Mouse (Mus musculus) embryonic facial prominence, embryonic 14.5 days (tissue): ENCODE measurements at regions not wholly inside any gene's neighbourhood (a gene's known extent, or its start where the extent isn't known, plus 50 kb on each side); places are given as distances from the start of the nearest gene placed in this dataset.
"Not testable (repeated sequence)": the region's sequence is repeated elsewhere in the genome, so short reads cannot be mapped to it uniquely, and the experiment has no call there.

ENCODE experiments used
- ATAC-seq: fragments of 200-750 bp; cut with Nextera tagmentation; 2 replicates; pipeline ENCODE4 v1.8.0; 2017; ENCODE audit warnings: low read depth, moderate number of reproducible peaks, moderate TSS enrichment
- DNase-seq: peaks from one replicate; pipeline ENCODE4 v3.0.0-alpha.2; 2015; ENCODE audit warnings: low spot score
- H3K27ac ChIP-seq: fragments of 300-500 bp; sonication (generic); replicated peaks from 2 replicates; pipeline ENCODE4 v1.5.1; 2014; ENCODE audit warnings: low read depth, mild to moderate bottlenecking, low read length, moderate library complexity
- H3K27me3 ChIP-seq: fragments of 300-500 bp; sonication (generic); replicated peaks from 2 replicates; pipeline ENCODE4 v1.6.1; 2014; ENCODE audit warnings: low read length; ENCODE audit not compliant: control insufficient read depth, insufficient read depth
- H3K36me3 ChIP-seq: fragments of 300-500 bp; sonication (generic); 2 replicates; pipeline ENCODE4 v1.6.1; 2014; ENCODE audit warnings: low read length, mixed read lengths; ENCODE audit not compliant: control insufficient read depth, insufficient read depth
- H3K4me1 ChIP-seq: fragments of 300-500 bp; sonication (generic); 2 replicates; pipeline ENCODE4 v1.6.1; 2014; ENCODE audit warnings: antibody characterized with exemption, low read length; ENCODE audit not compliant: control insufficient read depth, insufficient read depth
- H3K4me2 ChIP-seq: fragments of 300-500 bp; sonication (generic); 2 replicates; pipeline ENCODE4 v1.6.1; 2014; ENCODE audit warnings: low read depth, mild to moderate bottlenecking, low read length, moderate library complexity, mixed read lengths
- H3K4me3 ChIP-seq: fragments of 300-500 bp; sonication (generic); 2 replicates; pipeline ENCODE4 v1.5.1; 2014; ENCODE audit warnings: low read depth, mild to moderate bottlenecking, low read length
- H3K9ac ChIP-seq: fragments of 300-500 bp; sonication (generic); 2 replicates; pipeline ENCODE4 v1.6.1; 2014; ENCODE audit warnings: low read depth, mild to moderate bottlenecking, low read length, moderate library complexity, mixed read lengths
- H3K9me3 ChIP-seq: fragments of 300-500 bp; sonication (generic); 2 replicates; pipeline ENCODE4 v1.6.1; 2016; ENCODE audit warnings: low read length; ENCODE audit not compliant: control insufficient read depth
- WGBS: fragments of 180-500 bp; shearing (Covaris S2); extraction: QIAGEN DNeasy Blood & Tissue Kit; methylation state at CpG from one replicate; pipeline ENCODE4 v1.1.7; 2014; 5-methylcytosine and 5-hydroxymethylcytosine counted together

- not testable (repeated sequence) for ATAC-seq, H3K27ac ChIP-seq, H3K9me3 ChIP-seq, H3K4me2 ChIP-seq, H3K36me3 ChIP-seq, DNase-seq, H3K4me3 ChIP-seq, H3K9ac ChIP-seq, H3K4me1 ChIP-seq, H3K27me3 ChIP-seq
- 67% methylated on average over 1 of the region's 1 CpGs for WGBS
Measured at GRCm38 (mm10) chr2:95433996-95434395, 884.0 kb upstream of the Lrrc4c start.

DNA sequence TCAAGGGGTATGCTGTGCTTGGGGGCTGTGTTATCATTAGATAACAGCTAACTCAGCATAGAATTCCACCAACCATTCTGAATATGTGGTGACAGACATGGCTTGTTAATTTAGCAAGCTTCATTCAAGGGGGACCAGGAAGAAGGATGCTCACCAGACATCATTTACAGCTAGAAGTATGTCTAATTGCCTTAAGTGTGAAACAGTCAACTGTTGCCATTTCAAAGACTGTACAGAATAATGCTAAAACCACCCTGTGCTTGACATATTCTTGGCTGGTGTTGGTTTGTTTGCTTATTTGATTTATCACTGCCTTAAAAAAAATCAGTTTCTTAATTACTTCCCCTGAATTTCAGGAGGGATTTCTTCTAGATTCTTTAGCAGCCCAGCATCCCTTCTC is 877.0 kb upstream of the Lrrc4c start:
- Histone ChIP-seq H3K36me3 (no peaks in the 10 kb centered on the region), H3K27me3 (no peaks in the 10 kb centered on the region), H3K9me3 (no peaks in the 10 kb centered on the region), H3K9ac (no peak overlapping the region), H3K4me1 (no peaks in the 10 kb centered on the region), H3K4me3 (no peak overlapping the region), H3K27ac (no peak overlapping the region), H3K4me2 (no peak overlapping the region)
- DNase-seq (no peak), ATAC-seq (no peak)

DNA sequence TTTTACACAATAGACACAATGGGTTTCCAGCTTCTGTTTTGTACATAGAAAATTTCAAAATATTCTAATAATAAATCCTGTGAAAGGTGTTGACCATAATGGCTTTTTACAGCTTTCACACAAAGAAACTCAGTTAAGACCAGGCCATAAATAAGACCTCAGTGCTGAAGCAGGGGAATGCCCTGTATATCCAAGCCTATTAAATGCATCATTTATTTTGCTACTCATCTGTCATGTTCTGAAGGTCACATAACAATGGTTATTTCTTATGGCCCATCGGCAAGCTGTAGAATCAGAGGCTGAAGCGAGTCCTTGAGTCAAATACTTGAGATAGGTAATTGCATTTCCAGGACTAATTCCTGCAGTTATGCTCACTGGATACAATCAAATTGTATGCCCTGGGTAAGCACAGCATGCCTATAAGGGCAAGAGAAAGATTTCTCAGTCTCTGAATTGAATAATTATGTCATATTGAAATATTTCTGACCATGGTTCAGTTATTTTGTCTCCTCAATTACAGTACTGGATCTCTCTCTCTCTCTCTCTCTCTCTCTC is 874.6 kb upstream of the Lrrc4c start:
- 74% methylated on average over 2 of the region's 2 CpGs for WGBS
- Histone ChIP-seq H3K27ac (no peak overlapping the region), H3K36me3 (no peaks in the 10 kb centered on the region), H3K4me3 (no peak overlapping the region), H3K4me1 (no peaks in the 10 kb centered on the region), H3K27me3 (no peaks in the 10 kb centered on the region), H3K9me3 (no peaks in the 10 kb centered on the region), H3K9ac (no peak overlapping the region), H3K4me2 (no peak overlapping the region)
- no peak for DNase-seq
- ATAC-seq, result no peak; the same call in 1 of the 2 replicates

DNA sequence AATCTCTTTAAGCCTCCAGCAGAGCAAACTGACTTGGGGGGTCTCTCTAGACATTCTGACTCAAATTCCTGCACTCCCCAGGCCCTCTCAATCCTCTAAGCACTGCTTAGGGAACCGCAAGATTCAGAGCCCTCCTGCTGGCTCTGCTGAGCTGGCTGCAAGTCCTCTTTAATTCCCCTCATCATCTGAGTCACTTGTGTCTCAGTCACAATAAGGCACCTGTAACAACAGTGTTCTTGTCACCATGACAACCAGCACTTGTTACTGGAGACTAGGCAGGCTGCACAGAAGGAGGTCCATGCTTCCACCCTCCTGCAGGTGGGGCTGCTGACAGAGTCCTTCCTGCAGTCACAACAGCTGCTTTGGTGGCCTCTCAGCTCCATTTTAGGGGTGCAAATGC is 869.1 kb upstream of the Lrrc4c start:
- no peak for ATAC-seq
- H3K36me3 ChIP-seq, result no peaks in the 10 kb centered on the region
- 11% methylated on average over 1 of the region's 1 CpGs for WGBS
- no peaks in the 10 kb centered on the region for H3K4me1 ChIP-seq
- DNase-seq, result peak; percentile 16
- H3K27ac ChIP-seq, result no peak overlapping the region
- no peak overlapping the region for H3K4me2 ChIP-seq
- no peak overlapping the region for H3K4me3 ChIP-seq
- no peaks in the 10 kb centered on the region for H3K27me3 ChIP-seq
- H3K9ac ChIP-seq, result no peak overlapping the region
- H3K9me3 ChIP-seq, result no peaks in the 10 kb centered on the region

- H3K4me1 ChIP-seq, result no peaks in the 10 kb centered on the region
- H3K4me2 ChIP-seq, result no peak overlapping the region
- H3K4me3 ChIP-seq, result no peak overlapping the region
- no peak for DNase-seq
- H3K27me3 ChIP-seq, result no peaks in the 10 kb centered on the region
- 80% methylated on average over 5 of the region's 5 CpGs for WGBS
- no peaks in the 10 kb centered on the region for H3K9me3 ChIP-seq
- ATAC-seq, result no peak
- no peaks in the 10 kb centered on the region for H3K36me3 ChIP-seq
- H3K9ac ChIP-seq, result no peak overlapping the region
- no peak overlapping the region for H3K27ac ChIP-seq
Measured at GRCm38 (mm10) chr2:95479827-95480226, 838.1 kb upstream of the Lrrc4c start.

DNA sequence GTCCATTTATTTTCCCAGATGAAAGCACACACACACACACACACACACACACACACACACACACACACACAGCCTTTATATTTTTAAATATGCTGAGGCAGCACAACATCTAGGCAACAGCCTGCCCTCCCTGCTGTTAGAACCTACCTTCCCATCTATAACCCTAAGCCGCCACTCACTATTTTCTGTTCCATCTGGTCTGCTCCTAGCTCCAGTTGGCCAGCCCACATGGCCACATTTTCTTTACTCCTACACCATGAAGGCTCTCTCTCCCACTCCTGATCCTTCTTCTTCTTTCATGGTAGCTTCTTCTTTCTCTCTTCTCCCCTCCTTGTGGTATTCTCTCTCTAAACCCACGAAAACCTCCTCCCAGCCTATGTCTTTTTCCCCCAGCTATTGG is 834.6 kb upstream of the Lrrc4c start:
- Histone ChIP-seq H3K27me3 (no peaks in the 10 kb centered on the region), H3K36me3 (no peaks in the 10 kb centered on the region), H3K4me2 (no peak overlapping the region), H3K27ac (no peak overlapping the region), H3K4me3 (no peak overlapping the region), H3K9me3 (no peaks in the 10 kb centered on the region), H3K9ac (no peak overlapping the region), H3K4me1 (no peaks in the 10 kb centered on the region)
- DNase-seq (no peak), ATAC-seq (no peak)
- 81% methylated on average over 2 of the region's 2 CpGs for WGBS

GRCm38 (mm10) chr2:95487580-95488135 is 830.3 kb upstream of the Lrrc4c start:
- ATAC-seq, result no peak
- no peak overlapping the region for H3K9ac ChIP-seq
- no peak overlapping the region for H3K4me3 ChIP-seq
- H3K36me3 ChIP-seq, result no peaks in the 10 kb centered on the region
- H3K4me2 ChIP-seq, result no peak overlapping the region
- H3K4me1 ChIP-seq, result no peaks in the 10 kb centered on the region
- DNase-seq, result no peak
- no peaks in the 10 kb centered on the region for H3K9me3 ChIP-seq
- 79% methylated on average over 3 of the region's 3 CpGs for WGBS
- no peak overlapping the region for H3K27ac ChIP-seq
- no peaks in the 10 kb centered on the region for H3K27me3 ChIP-seq

- H3K4me1 ChIP-seq, result no peaks in the 10 kb centered on the region
- no peak for ATAC-seq
- H3K27ac ChIP-seq, result no peak overlapping the region
- 84% methylated on average over 2 of the region's 2 CpGs for WGBS
- DNase-seq, result no peak
- H3K36me3 ChIP-seq, result no peaks in the 10 kb centered on the region
- H3K9me3 ChIP-seq, result no peaks in the 10 kb centered on the region
- no peak overlapping the region for H3K4me3 ChIP-seq
- no peak overlapping the region for H3K4me2 ChIP-seq
- no peaks in the 10 kb centered on the region for H3K27me3 ChIP-seq
- H3K9ac ChIP-seq, result no peak overlapping the region
Measured at GRCm38 (mm10) chr2:95494026-95494697, 823.8 kb upstream of the Lrrc4c start.

DNA sequence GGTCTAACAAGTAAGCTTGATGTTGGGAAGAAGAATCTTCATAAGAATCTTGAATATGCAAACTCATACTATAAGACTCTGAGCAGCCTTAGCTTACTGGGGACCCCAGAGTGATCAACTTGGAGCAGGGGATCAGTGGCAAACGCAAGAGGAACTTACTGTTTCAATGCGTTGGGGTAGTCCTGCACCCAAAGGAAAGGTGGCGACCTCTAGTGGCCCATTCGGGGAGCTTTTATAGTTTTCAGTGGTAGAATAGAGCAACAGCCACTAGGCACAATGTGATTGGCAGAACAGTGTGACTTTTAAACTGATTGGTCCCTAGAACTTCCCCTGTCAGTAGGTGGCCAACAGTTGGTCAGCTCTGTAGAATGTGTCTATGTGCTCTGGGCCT is 823.3 kb upstream of the Lrrc4c start:
- Histone ChIP-seq H3K4me1 (no peaks in the 10 kb centered on the region), H3K4me3 (no peak overlapping the region), H3K36me3 (no peaks in the 10 kb centered on the region), H3K27me3 (no peaks in the 10 kb centered on the region), H3K27ac (no peak overlapping the region), H3K9ac (no peak overlapping the region), H3K4me2 (no peak overlapping the region), H3K9me3 (no peaks in the 10 kb centered on the region)
- WGBS, result 50% methylated on average over 4 of the region's 4 CpGs
- DNase-seq (no peak), ATAC-seq (no peak)
